Mouse (Mus musculus) midbrain, embryonic 10.5 days (tissue): ENCODE results near the gene Hes6. TPM values are rescaled to one million over a fixed set of nuclear protein-coding genes. Genes with fewer than 3 reads are reported as not detected.
A peak's percentile ranks its signal among the peaks of the same experiment; 100 is the strongest.

ENCODE experiments used
- DNase-seq: peaks from one replicate; pipeline ENCODE4 v3.0.0-alpha.2; 2017; ENCODE audit warnings: low spot score
- H3K27ac ChIP-seq: fragments of 300-500 bp; sonication (generic); replicated peaks from 2 replicates; pipeline ENCODE4 v1.5.1; 2016; ENCODE audit warnings: mild to moderate bottlenecking
- H3K27me3 ChIP-seq: fragments of 300-500 bp; sonication (generic); 2 replicates; pipeline ENCODE4 v1.6.1; 2016; ENCODE audit warnings: low read depth, mild to moderate bottlenecking; ENCODE audit not compliant: poor library complexity, severe bottlenecking
- H3K36me3 ChIP-seq: fragments of 300-500 bp; sonication (generic); 2 replicates; pipeline ENCODE4 v1.6.1; 2016; ENCODE audit warnings: mild to moderate bottlenecking, moderate library complexity
- H3K4me1 ChIP-seq: fragments of 300-500 bp; sonication (generic); 2 replicates; pipeline ENCODE4 v1.6.1; 2016
- H3K4me3 ChIP-seq: fragments of 300-500 bp; sonication (generic); 2 replicates; pipeline ENCODE4 v1.5.1; 2016; ENCODE audit warnings: mild to moderate bottlenecking, moderate library complexity
- H3K9me3 ChIP-seq: fragments of 300-500 bp; sonication (generic); replicated peaks from 2 replicates; pipeline ENCODE4 v1.6.1; 2016; ENCODE audit warnings: mild to moderate bottlenecking
- WGBS: fragments of 180-500 bp; shearing (Covaris S2); methylation state at CpG from one replicate; pipeline ENCODE4 v1.1.7; 2016; 5-methylcytosine and 5-hydroxymethylcytosine counted together
- polyA plus RNA-seq: library from polyadenylated mRNA; unstranded; fragments of >200 nt; fragmentation: Nextera tagmentation; extraction: Ambion mirVana; gene quantifications from 2 replicates; pipeline ENCODE4 v1.2.1, GENCODE M21; 2016

The Hes6 gene
- polyA plus RNA-seq, 1 experiment from 2014 or later: 213 TPM

GRCm38 (mm10) chr1:91380453-91381090, 33.3 kb downstream of the Hes6 start:
- H3K4me3 ChIP-seq: no peak overlapping the region
- no peaks in the 10 kb centered on the region for H3K9me3 ChIP-seq
- peaks cover 97% of the 10 kb centered on the region for H3K36me3 ChIP-seq
- no peaks in the 10 kb centered on the region for H3K27me3 ChIP-seq
- H3K27ac ChIP-seq: no peak overlapping the region
- peak; percentile 72 for DNase-seq
- no peaks in the 10 kb centered on the region for H3K4me1 ChIP-seq
- 68% methylated on average over 7 of the region's 7 CpGs for WGBS

- no peaks in the 10 kb centered on the region for H3K27me3 ChIP-seq
- no peak for DNase-seq
- no peaks in the 10 kb centered on the region for H3K4me1 ChIP-seq
- 95% methylated on average over 6 of the region's 6 CpGs for WGBS
- H3K9me3 ChIP-seq: no peaks in the 10 kb centered on the region
- no peak overlapping the region for H3K27ac ChIP-seq
- H3K36me3 ChIP-seq: peaks cover 90% of the 10 kb centered on the region
- H3K4me3 ChIP-seq: no peak overlapping the region
Measured at GRCm38 (mm10) chr1:91373414-91373835, 40.4 kb downstream of the Hes6 start.

GRCm38 (mm10) chr1:91370055-91370454, 43.8 kb downstream of the Hes6 start:
- peaks cover 33% of the 10 kb centered on the region for H3K27me3 ChIP-seq
- H3K4me1 ChIP-seq: peaks cover 16% of the 10 kb centered on the region
- no peak for DNase-seq
- no peak overlapping the region for H3K4me3 ChIP-seq
- no peaks in the 10 kb centered on the region for H3K9me3 ChIP-seq
- H3K27ac ChIP-seq: no peak overlapping the region
- 89% methylated on average over 23 of the region's 23 CpGs for WGBS
- peaks cover 56% of the 10 kb centered on the region for H3K36me3 ChIP-seq

- DNase-seq: no peak
- Histone ChIP-seq H3K9me3 (0 out of 2 replicates have a peak, but pooled peaks cover 2% of the 10 kb centered on the region), H3K27me3 (peaks cover 38% of the 10 kb centered on the region), H3K36me3 (peaks cover 50% of the 10 kb centered on the region), H3K27ac (no peak overlapping the region), H3K4me1 (peaks cover 16% of the 10 kb centered on the region), H3K4me3 (no peak overlapping the region)
- WGBS: 84% methylated on average over 4 of the region's 4 CpGs
Measured at GRCm38 (mm10) chr1:91369408-91369807, 44.4 kb downstream of the Hes6 start.

- Histone ChIP-seq H3K36me3 (peaks cover 29% of the 10 kb centered on the region), H3K27ac (no peak overlapping the region), H3K4me3 (no peak overlapping the region), H3K9me3 (peaks cover 19% of the 10 kb centered on the region; the same call in 1 of the 2 replicates), H3K27me3 (peaks cover 38% of the 10 kb centered on the region), H3K4me1 (peaks cover 16% of the 10 kb centered on the region)
- 92% methylated on average over 3 of the region's 3 CpGs for WGBS
- no peak for DNase-seq
Measured at GRCm38 (mm10) chr1:91367295-91367694, 46.5 kb downstream of the Hes6 start.

- H3K9me3 ChIP-seq: peaks cover 19% of the 10 kb centered on the region; the same call in 1 of the 2 replicates
- peak; percentile 77 for DNase-seq
- H3K4me3 ChIP-seq: peak within 1 kb of the TSS; percentile 59
- peak within 1 kb of the TSS; percentile 77 for H3K27ac ChIP-seq
- H3K27me3 ChIP-seq: peaks cover 38% of the 10 kb centered on the region
- peaks cover 16% of the 10 kb centered on the region for H3K4me1 ChIP-seq
- peaks cover 21% of the 10 kb centered on the region for H3K36me3 ChIP-seq
- WGBS: under 1% methylated on average over 67 of the region's 68 CpGs
Measured at GRCm38 (mm10) chr1:91366215-91367108, 47.4 kb downstream of the Hes6 start, which contains the start of gene Erfe. Gene Erfe, plus strand, starts transcription at chr1:91366430.

- no peak for DNase-seq
- Histone ChIP-seq H3K4me3 (peak overlapping the region; percentile 59), H3K9me3 (peaks cover 19% of the 10 kb centered on the region; the same call in 1 of the 2 replicates), H3K27me3 (peaks cover 38% of the 10 kb centered on the region), H3K4me1 (peaks cover 16% of the 10 kb centered on the region), H3K27ac (peak overlapping the region; percentile 77), H3K36me3 (peaks cover 14% of the 10 kb centered on the region)
- 24% methylated on average over 8 of the region's 8 CpGs for WGBS
Measured at GRCm38 (mm10) chr1:91365816-91366214, 48.0 kb downstream of the Hes6 start.

GRCm38 (mm10) chr1:91364822-91365644, 48.8 kb downstream of the Hes6 start:
- no peak for DNase-seq
- Histone ChIP-seq H3K4me3 (no peak overlapping the region), H3K36me3 (peaks cover 6% of the 10 kb centered on the region), H3K9me3 (peaks cover 19% of the 10 kb centered on the region; the same call in 1 of the 2 replicates), H3K4me1 (peaks cover 16% of the 10 kb centered on the region), H3K27ac (no peak overlapping the region), H3K27me3 (peaks cover 38% of the 10 kb centered on the region)
- 92% methylated on average over 16 of the region's 16 CpGs for WGBS

GRCm38 (mm10) chr1:91362113-91362512, 51.7 kb downstream of the Hes6 start:
- peaks cover 19% of the 10 kb centered on the region; the same call in 1 of the 2 replicates for H3K9me3 ChIP-seq
- no peak for DNase-seq

More at GRCm38 (mm10) chr1:91362113-91362512, 51.7 kb downstream of the Hes6 start:
- Histone ChIP-seq H3K4me3 (no peak overlapping the region), H3K4me1 (peaks cover 16% of the 10 kb centered on the region), H3K27ac (no peak overlapping the region), H3K36me3 (no peaks in the 10 kb centered on the region), H3K27me3 (peaks cover 25% of the 10 kb centered on the region)
- WGBS: 85% methylated on average over 5 of the region's 5 CpGs

Other genes with a start within 250 kb of the Hes6 start
- gene Ramp1, start 234.2 kb downstream of the Hes6 start, polyA plus RNA-seq: 0.47 and 0.48 TPM in 2 replicates
- gene Ube2f, start 163.7 kb downstream of the Hes6 start, polyA plus RNA-seq: 87.8 and 92.1 TPM in 2 replicates
- 17.3 and 18.6 TPM in 2 replicates for gene Scly, start 115.7 kb downstream of the Hes6 start, polyA plus RNA-seq
- gene Espnl, start 92.0 kb downstream of the Hes6 start, polyA plus RNA-seq: not detected in 2 replicates
- 0.04 and 0.17 TPM in 2 replicates for gene Klhl30, start 63.0 kb downstream of the Hes6 start, polyA plus RNA-seq
- gene Erfe, start 47.6 kb downstream of the Hes6 start, polyA plus RNA-seq: 0.42 and 1.2 TPM in 2 replicates
- 173 and 177 TPM in 2 replicates for gene Ilkap, start 15.2 kb downstream of the Hes6 start, polyA plus RNA-seq
- 2.5 and 4.0 TPM in 2 replicates for gene Per2, start 45.3 kb upstream of the Hes6 start, polyA plus RNA-seq
- 10.5 and 12.9 TPM in 2 replicates for gene Traf3ip1, start 80.6 kb upstream of the Hes6 start, polyA plus RNA-seq
- gene Asb1, start 126.5 kb upstream of the Hes6 start, polyA plus RNA-seq: 8.2 and 9.4 TPM in 2 replicates